Comparison of ENCODE assay signal across 13 mouse cellular contexts in the genomic region with DNA sequence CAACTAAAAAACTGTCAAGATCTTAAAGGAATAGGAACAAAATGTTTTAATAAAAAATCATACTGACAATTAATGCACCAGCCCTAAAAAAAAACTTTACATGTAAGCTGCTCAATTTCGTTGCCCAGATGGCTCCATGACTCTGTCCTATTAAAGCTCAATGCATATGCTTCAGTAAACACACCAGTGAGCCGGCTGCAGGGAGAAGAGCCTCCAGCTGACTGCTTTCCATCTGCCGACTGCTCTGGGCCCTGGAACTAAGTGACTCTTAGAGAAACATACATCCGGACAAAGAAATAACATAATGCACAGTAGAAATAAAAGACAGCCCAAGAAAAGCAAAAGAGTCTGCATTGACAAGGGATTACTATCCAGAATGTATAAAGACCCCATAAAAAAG. TPM values are rescaled to one million over a fixed set of nuclear protein-coding genes. Genes with fewer than 3 reads are reported as not detected.
DNase-seq lines count a peak whose midpoint lies in the region; ATAC-seq and TF ChIP-seq lines count a peak whose summit lies in the region.
"Had no signal": no experiment of that assay in that cellular context is flagged by ENCODE, and none has a peak within 500 bp of the region (broad histone marks: within the 10 kb centered on the region; RNA-seq: fewer than 3 reads in every experiment).

No protein-coding gene starts in this region.

- H3K27ac ChIP-seq in forebrain, embryonic 14.5 days (ENCODE audit: low read depth, low read length), result no peak overlapping the region
- no peak overlapping the region for H3K27ac ChIP-seq in forebrain, embryonic 11.5 days (ENCODE audit: low read depth, low read length)
- no peak overlapping the region for H3K27ac ChIP-seq in lung, embryonic 14.5 days (ENCODE audit: low read depth)
- no peak overlapping the region for H3K27ac ChIP-seq in hindbrain, postnatal 0 days
- H3K27ac ChIP-seq: kidney, embryonic 15.5 days; limb, embryonic 13.5 days had no signal

- no peaks in the 10 kb centered on the region for H3K27me3 ChIP-seq in forebrain, embryonic 14.5 days (replicated peaks; ENCODE audit: control insufficient read depth, insufficient read depth, low read length)
- H3K27me3 ChIP-seq in forebrain, embryonic 11.5 days (ENCODE audit: control insufficient read depth, insufficient read depth, low read length), result no peaks in the 10 kb centered on the region
- H3K27me3 ChIP-seq in lung, embryonic 14.5 days (ENCODE audit: insufficient read depth, low read length), result no peaks in the 10 kb centered on the region
- H3K27me3 ChIP-seq in hindbrain, postnatal 0 days (ENCODE audit: insufficient read depth, low read length), result no peaks in the 10 kb centered on the region
- H3K27me3 ChIP-seq: kidney, embryonic 15.5 days; limb, embryonic 13.5 days had no signal

- 26% methylated on average over 4 of the region's 4 CpGs for WGBS in forebrain, embryonic 14.5 days
- WGBS in forebrain, embryonic 11.5 days, result 25% methylated on average over 4 of the region's 4 CpGs
- 20% methylated on average over 4 of the region's 4 CpGs for WGBS in lung, embryonic 14.5 days
- WGBS in hindbrain, postnatal 0 days, result 12% methylated on average over 4 of the region's 4 CpGs

- H3K4me2 ChIP-seq in forebrain, embryonic 14.5 days (ENCODE audit: low read length), result no peak overlapping the region
- no peak overlapping the region for H3K4me2 ChIP-seq in forebrain, embryonic 11.5 days (ENCODE audit: low read depth, low read length, severe bottlenecking)
- H3K4me2 ChIP-seq in lung, embryonic 14.5 days, result no peak overlapping the region
- no peak overlapping the region for H3K4me2 ChIP-seq in hindbrain, postnatal 0 days (ENCODE audit: low read depth, low read length)
- H3K4me2 ChIP-seq: kidney, embryonic 15.5 days; limb, embryonic 13.5 days had no signal

- H3K4me1 ChIP-seq in forebrain, embryonic 14.5 days (ENCODE audit: control insufficient read depth, insufficient read depth, low read length), result no peaks in the 10 kb centered on the region
- no peaks in the 10 kb centered on the region for H3K4me1 ChIP-seq in forebrain, embryonic 11.5 days (replicated peaks; ENCODE audit: control insufficient read depth, insufficient read depth, low read length)
- no peaks in the 10 kb centered on the region for H3K4me1 ChIP-seq in lung, embryonic 14.5 days (ENCODE audit: insufficient read depth)
- H3K4me1 ChIP-seq in hindbrain, postnatal 0 days (ENCODE audit: insufficient read depth, low read length), result no peaks in the 10 kb centered on the region
- H3K4me1 ChIP-seq: kidney, embryonic 15.5 days; limb, embryonic 13.5 days had no signal

- H3K36me3 ChIP-seq in forebrain, embryonic 14.5 days (ENCODE audit: control insufficient read depth, insufficient read depth, low read length), result no peaks in the 10 kb centered on the region
- H3K36me3 ChIP-seq in forebrain, embryonic 11.5 days (ENCODE audit: control insufficient read depth, insufficient read depth, low read length), result no peaks in the 10 kb centered on the region
- no peaks in the 10 kb centered on the region for H3K36me3 ChIP-seq in lung, embryonic 14.5 days (ENCODE audit: insufficient read depth)
- no peaks in the 10 kb centered on the region for H3K36me3 ChIP-seq in hindbrain, postnatal 0 days (ENCODE audit: insufficient read depth, low read length)
- H3K36me3 ChIP-seq: kidney, embryonic 15.5 days; limb, embryonic 13.5 days had no signal

- peak; percentile 52; the same call in 1 of the 2 replicates for ATAC-seq in forebrain, embryonic 14.5 days
- ATAC-seq in forebrain, embryonic 11.5 days (replicated peaks; ENCODE audit: low FRiP score), result no peak; the same call in 1 of the 2 replicates
- no peak for ATAC-seq in lung, embryonic 14.5 days (ENCODE audit: insufficient read depth)
- peak; percentile 76; the same call in 1 of the 2 replicates for ATAC-seq in hindbrain, postnatal 0 days

- no peaks in the 10 kb centered on the region for H3K9me3 ChIP-seq in forebrain, embryonic 14.5 days (replicated peaks; ENCODE audit: control insufficient read depth, low read length)
- no peaks in the 10 kb centered on the region for H3K9me3 ChIP-seq in forebrain, embryonic 11.5 days (ENCODE audit: control insufficient read depth, low read length)
- H3K9me3 ChIP-seq in lung, embryonic 14.5 days (ENCODE audit: low read depth, low read length), result no peaks in the 10 kb centered on the region
- H3K9me3 ChIP-seq in hindbrain, postnatal 0 days (ENCODE audit: low read length), result no peaks in the 10 kb centered on the region
- H3K9me3 ChIP-seq: kidney, embryonic 15.5 days; limb, embryonic 13.5 days had no signal

- DNase-seq in forebrain, embryonic 14.5 days (ENCODE audit: low spot score), result peak; percentile 68
- DNase-seq in forebrain, embryonic 11.5 days (ENCODE audit: low spot score), result no peak
- peak; percentile 4 for DNase-seq in lung, embryonic 14.5 days
- no peak for DNase-seq in lung, postnatal 4 days
- DNase-seq in cerebellum, adult 18-20 months, result peak; percentile 75 to 85
- DNase-seq in hindbrain, postnatal 0 days (ENCODE audit: low spot score), result peak; percentile 72
- DNase-seq in gastrocnemius, adult 18-20 months (ENCODE audit: low spot score), result no peak
- DNase-seq in spleen, postnatal 14 days (ENCODE audit: low spot score in 2 of 2), result no peak
- DNase-seq: gastrocnemius, postnatal 25 days; lung, adult 18-20 months; right cerebral cortex, postnatal 14 days had no signal

- TF ChIP-seq CTCF in lung, embryonic 14.5 days (IDR thresholded peaks at IDR 0.05; ENCODE audit: low read depth), result no peak
- TF ChIP-seq CTCF in hindbrain, postnatal 0 days (IDR thresholded peaks at IDR 0.05; ENCODE audit: low read depth), result no peak

- no peak overlapping the region for H3K9ac ChIP-seq in forebrain, embryonic 14.5 days (ENCODE audit: low read length)
- no peak overlapping the region; the same call in 1 of the 2 replicates for H3K9ac ChIP-seq in forebrain, embryonic 11.5 days (ENCODE audit: low read length)
- no peak overlapping the region for H3K9ac ChIP-seq in lung, embryonic 14.5 days
- no peak overlapping the region for H3K9ac ChIP-seq in hindbrain, postnatal 0 days (replicated peaks; ENCODE audit: low read length)
- H3K9ac ChIP-seq: kidney, embryonic 15.5 days; limb, embryonic 13.5 days had no signal

- H3K4me3 ChIP-seq in forebrain, embryonic 14.5 days (ENCODE audit: low read depth, low read length), result no peak overlapping the region
- no peak overlapping the region for H3K4me3 ChIP-seq in forebrain, embryonic 11.5 days (ENCODE audit: low read depth, low read length)
- no peak overlapping the region for H3K4me3 ChIP-seq in lung, embryonic 14.5 days (ENCODE audit: low read depth, low read length)
- no peak overlapping the region for H3K4me3 ChIP-seq in hindbrain, postnatal 0 days (ENCODE audit: low read length)
- H3K4me3 ChIP-seq: kidney, embryonic 15.5 days; limb, embryonic 13.5 days had no signal

RNA-seq across cellular contexts. Expression of a gene that starts 30.2 kb away (rescaled TPM):
- polyA plus RNA-seq in forebrain, embryonic 14.5 days (2014; fragmentation: Nextera tagmentation; extraction: Ambion mirVana), result 10.3 and 11.7 TPM in 2 replicates
- 3.5 and 4.6 TPM in 2 replicates for polyA plus RNA-seq in forebrain, embryonic 11.5 days (2014; fragmentation: Nextera tagmentation; extraction: Ambion mirVana)
- polyA plus RNA-seq in lung, embryonic 14.5 days (2014; fragmentation: Nextera tagmentation; extraction: Ambion mirVana), result 4.5 and 4.9 TPM in 2 replicates
- total RNA-seq in hindbrain, postnatal 0 days (2014; rRNA removed), result 10.1 and 10.5 TPM in 2 replicates
- 6.2 and 6.9 TPM in 2 replicates for polyA plus RNA-seq in hindbrain, postnatal 0 days (2015; fragmentation: Nextera tagmentation; extraction: Ambion mirVana)
- total RNA-seq in gastrocnemius, adult 18-20 months (2021), result 10 to 100 TPM; 12.0 to 12.2 TPM

Comparison
In these comparisons a context has a peak if more than half of its experiments do, and no peak if none do; other contexts are left out.
1. ATAC-seq: peak in forebrain, embryonic 14.5 days (single experiment) and hindbrain, postnatal 0 days (single experiment); none in forebrain, embryonic 11.5 days (single experiment) and lung, embryonic 14.5 days (single experiment).
2. DNase-seq: peak in forebrain, embryonic 14.5 days (single experiment), lung, embryonic 14.5 days (single experiment), cerebellum, adult 18-20 months (2 of 2) and hindbrain, postnatal 0 days (single experiment); none in forebrain, embryonic 11.5 days (single experiment), lung, postnatal 4 days (0 of 2), gastrocnemius, adult 18-20 months (single experiment) and spleen, postnatal 14 days (0 of 2).